Mouse (Mus musculus) Muller cell, postnatal 12 days (primary cell): Measurements from ENCODE around the gene F2rl2.
A peak's percentile ranks its signal among the peaks of the same experiment; 100 is the strongest.

Experiments
- DNase-seq: peaks from one replicate; pipeline ENCODE4 v3.0.0-alpha.2; 2015; ENCODE audit errors: inconsistent ontology term

The F2rl2 gene

DNA sequence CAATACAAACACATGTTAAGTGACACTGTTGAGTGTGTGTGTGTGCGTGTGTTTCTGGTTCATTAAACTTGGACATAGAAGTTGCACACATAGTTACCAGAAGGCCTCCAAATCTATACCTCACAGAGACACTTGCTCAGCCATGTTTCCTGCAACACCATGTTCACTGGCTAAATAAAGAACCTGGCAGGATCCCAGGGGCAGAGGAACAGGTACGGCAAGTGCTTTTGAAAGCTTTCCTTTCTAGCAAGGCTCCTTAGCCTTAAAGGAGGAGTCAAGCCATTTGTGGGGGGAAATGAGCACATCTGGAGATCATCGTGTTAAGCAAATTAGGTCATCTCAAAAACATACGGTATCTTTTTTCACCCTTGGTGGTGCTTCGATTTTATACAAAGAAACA is 6.7 kb downstream of the F2rl2 start:
- no peak for DNase-seq

DNA sequence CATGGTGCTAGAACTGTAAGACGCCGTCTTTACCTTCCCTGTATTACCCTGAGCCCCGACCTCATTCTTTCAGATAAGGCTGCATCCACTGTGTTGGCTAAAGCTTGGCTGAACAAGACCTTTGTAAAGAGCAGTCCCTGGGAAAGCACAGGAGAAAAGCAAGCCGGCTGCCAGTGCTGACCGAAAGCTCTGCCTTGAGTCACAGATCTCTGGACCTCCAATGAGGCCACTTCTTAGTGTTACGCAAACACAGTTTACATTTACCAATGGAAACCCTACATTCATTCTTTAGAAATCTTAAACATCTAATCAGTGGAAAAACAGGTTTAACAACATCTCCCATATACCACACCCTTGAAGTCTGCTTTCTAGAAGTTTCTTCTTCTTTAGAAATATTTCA is 8.9 kb downstream of the F2rl2 start:
- DNase-seq, result no peak

DNA sequence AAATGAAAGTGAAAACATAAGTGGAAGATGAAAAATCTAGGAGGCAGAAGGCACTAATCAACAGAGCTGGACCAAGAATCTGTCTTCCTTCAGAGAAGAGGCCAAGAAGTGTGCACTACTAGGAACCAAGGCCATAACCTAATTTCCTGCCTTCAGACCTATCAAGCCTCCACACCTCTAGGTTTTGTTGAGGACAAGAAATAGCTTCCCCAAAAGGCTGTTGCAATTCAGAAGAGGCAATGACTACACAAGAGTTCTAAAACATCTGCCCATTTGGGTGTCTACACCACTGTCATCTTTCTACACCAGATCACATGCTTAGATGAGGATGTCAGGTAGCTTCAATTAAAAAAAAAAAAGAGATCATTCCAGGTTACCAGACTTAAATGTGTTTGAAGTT is 15.4 kb downstream of the F2rl2 start:
- no peak for DNase-seq

DNA sequence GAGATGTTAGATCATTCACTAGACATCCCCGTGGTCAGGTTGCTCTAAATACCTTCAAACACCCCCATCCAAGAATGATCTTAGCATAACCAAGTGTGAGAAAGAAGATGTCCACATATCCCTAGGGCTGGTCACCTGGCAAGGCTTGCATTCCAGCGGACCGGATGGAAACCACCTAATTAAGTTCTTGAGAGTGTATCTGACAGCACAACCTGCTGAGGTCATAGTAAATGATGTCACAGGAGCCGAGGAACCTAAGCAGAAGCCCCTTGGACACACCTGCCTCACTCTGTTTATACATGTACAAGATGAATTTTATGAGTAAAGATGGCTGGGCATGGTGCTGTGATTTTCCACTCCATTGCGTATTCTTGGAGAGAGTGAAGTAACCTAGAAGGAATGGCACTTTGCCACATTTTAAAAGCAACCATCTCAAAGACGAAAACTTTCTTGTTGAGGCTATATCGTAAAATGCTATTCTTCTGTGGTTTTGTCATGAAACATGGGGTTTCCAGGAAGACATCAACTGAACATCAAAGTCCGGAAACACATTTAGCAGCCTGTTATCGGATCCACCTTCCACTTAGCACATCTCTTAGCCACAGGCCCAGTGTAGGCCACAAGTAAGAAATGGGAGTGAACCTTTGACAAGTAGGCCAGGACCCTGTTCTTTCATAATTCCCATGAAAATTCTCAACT is 16.1 kb downstream of the F2rl2 start:
- no peak for DNase-seq

DNA sequence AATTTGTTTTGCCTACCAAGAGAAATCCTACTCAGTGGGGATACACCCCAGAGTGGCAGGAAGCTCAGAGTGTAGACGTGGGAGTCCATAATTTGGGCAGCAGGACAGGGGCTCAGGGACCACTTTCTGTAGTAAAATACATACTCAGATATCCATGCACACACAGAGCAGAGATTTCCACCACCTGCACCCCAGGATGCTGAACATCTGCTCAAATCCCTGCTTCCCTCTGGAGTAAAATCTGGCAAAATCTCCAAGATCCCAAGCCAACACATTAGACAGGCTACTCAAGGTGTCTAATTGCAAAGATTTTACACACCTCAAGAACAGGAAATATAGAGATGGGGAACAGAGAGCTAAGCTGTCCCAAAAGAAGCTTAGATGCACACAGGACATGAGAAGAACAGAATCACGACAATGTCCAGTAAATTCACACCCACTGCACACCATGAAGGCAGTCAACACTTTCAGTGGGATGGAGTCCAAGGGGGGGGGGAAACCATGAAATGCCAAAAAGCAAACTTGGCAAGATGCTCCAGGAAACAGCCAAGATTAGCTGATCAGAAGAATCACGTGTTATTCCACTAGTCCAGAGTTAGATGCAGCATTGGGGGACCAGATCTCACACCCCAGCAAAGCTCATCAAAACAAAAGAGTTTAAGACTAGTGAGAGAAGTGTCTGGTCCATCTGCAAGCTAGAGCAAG is 17.8 kb downstream of the F2rl2 start:
- DNase-seq, result peak; percentile 24

DNA sequence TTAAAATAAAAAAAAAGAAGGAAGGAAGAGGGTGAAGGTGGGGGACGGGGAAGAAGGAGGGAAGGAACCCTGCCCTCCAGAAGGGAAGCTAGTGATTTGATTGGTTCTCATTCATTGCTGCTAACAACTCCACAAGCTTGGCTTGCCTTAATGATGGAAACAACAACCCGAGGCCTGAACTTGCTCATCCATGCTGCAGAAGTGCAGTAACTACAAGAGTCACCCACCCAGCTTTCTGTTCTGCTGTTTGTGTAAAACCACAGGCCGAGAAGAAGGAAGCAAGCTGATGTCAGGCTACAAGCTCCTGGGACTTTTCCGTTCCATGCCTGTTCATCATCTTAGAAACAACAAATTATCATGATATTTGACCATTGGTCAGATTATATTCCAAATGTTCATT is 18.7 kb downstream of the F2rl2 start:
- no peak for DNase-seq

DNA sequence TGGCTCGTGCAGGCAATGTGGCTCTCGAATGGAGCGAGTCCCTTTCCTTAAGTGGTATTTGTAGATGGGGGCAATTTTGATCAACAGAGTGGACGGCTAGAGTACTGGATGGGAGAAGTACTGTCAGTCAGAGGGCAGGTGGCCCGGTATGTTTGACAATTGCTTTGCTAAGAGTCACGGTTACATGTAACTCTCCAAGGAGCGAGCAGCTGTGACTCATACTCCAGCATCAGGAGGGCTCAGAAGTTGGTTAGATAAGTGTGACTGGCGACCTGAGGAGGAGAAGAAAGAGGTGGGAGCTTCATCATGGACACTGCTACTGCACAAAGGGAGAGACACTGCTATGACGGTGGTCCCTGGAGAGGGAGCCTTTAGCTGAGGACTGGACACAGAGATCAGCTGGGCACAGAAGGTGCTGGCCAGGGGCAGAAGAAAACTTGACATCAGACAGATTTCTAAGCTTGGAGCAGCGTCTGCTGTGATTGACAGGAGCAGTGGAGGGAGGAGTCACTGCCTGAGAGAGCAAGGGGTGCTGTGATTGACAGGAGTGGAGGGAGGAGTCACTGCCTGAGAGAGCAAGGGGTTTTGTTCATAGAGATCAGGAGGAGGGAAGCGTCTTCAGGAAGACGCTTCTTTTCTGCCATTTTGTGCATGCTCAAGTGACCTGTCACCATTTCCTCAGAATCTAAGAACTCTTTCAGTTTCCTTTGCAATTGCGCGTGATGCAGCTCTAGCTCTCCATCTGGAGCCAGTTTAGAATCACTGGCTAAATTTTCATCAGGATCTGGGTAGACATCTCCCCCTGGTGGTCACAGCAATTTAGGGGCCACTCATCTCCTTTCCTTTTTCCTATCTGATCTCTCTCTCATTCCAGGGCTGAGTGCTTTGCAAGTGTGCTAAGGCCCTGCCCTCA is 22.9 kb downstream of the F2rl2 start:
- peak; percentile 86 for DNase-seq

DNA sequence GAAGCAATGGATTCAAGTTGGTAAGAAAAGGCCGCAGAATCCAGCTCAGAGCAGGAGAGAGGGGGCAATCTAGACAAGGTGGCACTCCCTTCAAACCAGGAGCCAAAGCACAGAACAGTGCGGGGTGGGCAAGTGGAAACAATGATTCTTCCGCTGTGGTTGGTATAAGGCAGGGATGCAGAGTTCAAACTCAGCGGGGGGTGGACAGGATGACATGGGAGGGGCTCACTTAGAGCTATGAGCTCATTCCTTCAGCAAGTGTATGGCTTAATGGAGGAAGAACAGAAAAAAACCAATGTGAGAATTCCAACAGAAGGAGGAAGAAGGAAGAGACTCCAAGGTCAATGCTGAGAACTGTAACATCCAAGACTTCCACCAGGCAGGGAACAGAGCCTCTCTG is 33.8 kb downstream of the F2rl2 start:
- no peak for DNase-seq

DNA sequence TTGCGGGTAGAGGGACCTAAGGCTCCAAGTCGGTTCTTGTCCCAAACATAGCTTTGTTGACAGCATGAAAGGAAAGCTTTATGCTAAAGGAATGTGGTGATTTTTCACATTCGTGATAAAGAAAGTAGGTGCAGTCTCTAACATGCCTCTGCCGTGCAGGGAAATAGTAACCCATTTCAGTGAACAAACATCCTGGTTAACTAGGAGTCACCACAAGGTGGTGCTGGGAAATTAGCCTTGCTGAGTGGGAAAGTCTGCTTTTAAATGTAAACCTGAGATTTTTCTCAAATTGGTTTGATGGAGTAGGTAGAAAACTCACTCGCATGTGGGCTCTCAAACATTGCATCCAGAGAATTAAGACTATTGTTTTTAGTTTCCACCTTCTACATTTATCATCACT is 43.0 kb downstream of the F2rl2 start:
- DNase-seq, result no peak

DNA sequence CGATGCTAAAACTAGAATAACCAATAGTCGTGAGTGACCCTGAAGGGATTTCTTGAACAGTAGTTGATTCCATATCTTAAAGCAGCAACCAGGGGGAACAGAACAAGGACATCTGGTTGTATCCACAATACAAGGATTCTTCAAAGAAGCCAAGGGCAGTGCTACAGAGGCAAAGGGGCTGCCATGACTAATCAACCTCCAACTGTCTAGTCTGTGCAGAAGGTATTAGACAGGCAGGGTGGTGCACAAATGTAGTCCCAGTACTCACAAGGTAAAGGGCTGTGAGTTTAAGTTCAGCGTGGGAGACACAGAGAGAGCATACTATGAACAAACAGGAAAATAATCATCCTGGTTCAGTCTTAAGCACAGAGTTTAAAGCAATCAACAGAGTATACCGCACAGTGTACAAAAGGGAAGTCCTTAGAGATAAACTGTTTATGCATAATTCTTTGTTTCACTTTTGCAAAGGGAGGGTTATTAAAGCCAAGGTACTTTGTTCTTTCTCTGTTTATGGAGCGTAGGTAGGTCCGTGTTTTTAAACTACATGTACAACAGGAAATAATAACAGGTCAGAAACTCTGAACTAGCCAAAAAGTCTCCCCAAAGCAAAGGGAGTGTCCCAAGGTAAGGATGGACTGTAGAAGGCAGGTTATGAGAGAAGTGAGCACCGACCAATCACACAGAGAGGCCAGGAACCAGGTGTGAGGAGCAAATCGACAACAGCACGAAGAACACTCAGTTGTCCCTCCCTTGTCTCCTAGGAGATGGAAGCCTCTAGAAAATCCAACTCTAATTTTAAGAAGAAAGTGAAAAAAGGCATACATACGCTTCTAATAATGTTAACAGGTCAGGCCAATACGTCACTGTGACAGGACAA is 45.4 kb downstream of the F2rl2 start:
- DNase-seq, result no peak

DNA sequence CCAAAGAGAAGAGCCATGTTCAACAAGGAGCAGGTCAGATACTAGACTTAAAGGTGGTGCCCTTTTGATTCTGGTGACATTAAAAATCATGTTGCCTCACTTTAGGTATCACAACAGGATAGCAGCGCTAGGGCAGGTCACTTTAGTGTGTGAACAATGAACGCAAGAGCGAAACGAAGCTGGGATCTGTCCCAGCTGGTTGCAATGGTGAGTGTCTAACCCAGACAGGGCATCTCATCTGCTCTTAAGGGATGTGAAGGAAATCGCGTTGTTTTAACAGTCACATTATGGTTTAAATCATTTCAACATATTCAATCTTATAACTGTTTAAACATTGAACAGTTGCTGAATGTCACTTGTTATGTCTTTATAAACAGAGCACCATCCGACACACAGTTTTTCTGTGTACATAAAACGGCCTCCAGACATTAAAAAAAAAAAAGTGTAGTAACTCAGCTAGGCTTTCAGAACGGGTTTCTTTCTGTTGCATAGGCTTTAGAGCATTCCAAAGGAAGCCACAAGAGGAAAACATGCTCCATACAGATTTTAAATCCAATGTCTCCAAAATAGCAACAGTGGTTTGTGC is 46.3 kb downstream of the F2rl2 start:
- DNase-seq, result no peak

DNA sequence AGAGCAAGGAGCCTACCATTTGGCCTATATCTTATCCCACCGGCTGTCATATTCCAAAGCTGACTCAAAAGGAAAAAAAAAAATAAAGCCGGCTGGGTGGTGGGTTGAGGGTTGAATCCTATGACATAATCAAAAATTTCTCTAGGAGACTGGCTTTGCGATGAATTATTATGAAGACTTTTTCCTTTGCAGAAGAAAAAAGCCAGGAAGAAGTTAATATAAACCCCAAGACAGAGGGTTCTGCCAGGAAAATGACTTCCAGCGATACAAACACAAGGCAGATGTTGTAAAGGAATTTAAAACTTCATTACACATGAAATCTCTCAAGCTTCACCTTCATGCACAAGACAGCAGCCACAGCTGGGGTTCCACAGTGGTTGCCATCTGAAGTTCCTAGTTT is 48.8 kb downstream of the F2rl2 start:
- no peak for DNase-seq

DNA sequence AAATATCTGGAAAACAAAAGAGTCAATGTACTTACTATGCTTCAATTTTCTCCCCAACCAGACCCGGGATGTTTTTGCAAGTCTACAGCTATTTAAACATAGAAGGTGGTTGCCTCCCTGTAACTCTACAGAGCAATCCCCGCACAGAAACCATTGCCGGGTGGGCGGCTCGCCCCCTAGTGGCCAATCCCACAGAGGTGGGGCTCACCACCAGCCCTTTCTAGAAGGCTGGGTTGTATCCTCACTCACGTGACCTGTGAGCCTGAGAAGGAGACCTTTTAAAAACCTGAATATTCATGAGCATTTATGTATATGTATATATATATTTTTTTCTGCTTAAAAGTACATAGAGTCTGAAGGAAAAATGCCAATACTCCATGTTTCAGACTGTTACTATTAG is 49.9 kb downstream of the F2rl2 start:
- no peak for DNase-seq

DNA sequence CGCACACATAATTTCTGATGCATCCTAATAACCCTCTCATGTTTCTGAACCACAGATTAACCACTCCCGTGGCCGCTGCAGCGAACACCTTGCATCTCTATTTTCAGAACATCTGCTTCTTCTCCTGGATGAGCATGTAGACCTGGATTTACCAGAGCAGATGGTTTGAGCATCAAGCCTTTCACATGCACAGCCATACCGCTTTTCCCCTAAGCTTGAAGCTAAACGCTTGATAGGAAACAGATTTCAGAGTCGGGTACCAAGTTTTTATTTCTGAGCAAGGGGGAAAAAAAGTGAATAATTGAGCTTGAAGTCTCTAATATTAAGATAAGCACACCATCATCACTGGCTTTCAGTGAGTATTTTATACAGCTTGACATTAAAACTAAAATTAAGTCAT is 50.4 kb downstream of the F2rl2 start:
- DNase-seq, result no peak

DNA sequence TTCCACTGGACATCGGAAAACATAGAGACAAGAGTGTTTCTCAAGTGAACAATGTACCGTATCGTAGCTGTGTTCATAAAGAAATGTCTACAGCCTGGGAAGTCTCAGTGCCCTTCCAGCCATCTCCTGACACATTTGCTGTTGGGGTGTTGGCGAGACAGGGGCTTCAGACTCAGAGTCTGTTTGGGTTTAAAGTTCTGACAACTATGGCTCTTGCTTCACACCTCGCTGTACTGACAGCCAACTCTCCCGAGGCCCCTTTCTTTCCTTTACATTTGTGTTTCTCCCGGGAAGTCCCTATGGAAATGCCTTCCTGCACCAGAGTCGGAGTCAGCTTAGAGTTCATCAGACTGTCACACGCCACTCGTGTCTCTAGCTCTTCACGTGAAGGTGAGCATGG is 50.9 kb downstream of the F2rl2 start:
- no peak for DNase-seq
